Mouse (Mus musculus) kidney, adult 18-20 months (tissue): ENCODE measurements around the gene Mark3.

Source experiments
- DNase-seq: peaks from one replicate; pipeline ENCODE4 v3.0.0; 2021

Mark3 gene

GRCm38 (mm10) chr12:111562276-111562814 lies 12.0 kb upstream of the Mark3 start:
- no peak for DNase-seq

DNA sequence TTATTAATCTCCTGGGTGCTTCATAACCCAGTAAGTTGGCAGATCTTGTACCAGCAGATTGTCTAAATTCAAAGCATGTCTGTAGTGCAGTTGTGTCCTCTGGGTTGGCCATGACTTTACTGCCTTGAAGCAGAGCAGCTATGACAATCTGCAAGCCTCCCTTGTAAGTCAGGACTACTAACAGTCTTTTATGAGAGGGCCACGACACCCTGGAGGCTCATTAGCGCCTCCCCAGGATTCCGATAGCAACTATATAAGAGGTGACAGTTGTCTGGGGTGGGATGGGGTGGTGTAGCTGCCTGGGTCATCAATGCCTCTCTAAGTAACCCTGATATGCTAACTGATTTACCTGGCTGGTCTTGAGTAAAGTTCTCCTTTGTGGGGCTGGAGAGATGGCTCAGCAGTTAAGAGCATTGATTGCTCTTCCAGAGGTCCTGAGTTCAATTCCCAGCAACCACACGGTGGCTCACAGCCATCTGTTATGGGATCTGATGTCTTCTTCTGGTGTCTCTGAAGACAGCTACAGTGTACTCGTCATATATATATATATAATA lies 11.2 kb upstream of the Mark3 start:
- no peak for DNase-seq

- DNase-seq, result no peak
These were observed 9.0 kb upstream of the Mark3 start for GRCm38 (mm10) chr12:111565363-111565762.

GRCm38 (mm10) chr12:111568836-111569235 lies 5.5 kb upstream of the Mark3 start:
- peak; percentile 63 for DNase-seq

DNA sequence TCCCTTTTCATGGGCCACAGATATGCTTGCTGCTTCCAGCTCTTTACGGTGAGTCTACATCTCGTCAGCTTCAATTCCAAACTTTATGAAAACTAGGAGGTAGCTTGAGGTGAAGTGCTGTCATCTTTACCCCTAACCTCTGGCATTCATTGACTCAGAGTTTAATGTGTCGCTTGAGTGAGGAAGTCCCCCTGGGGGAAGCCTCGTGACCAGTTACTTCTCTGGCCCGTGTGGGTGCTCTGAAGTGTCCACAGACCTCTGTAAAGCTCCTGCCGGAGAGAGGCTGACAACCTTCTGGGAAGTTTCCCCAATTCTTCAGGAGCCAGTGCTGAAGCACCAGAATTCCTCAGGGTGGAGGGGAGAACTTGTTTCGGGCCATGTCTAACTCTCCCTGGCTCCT lies 1.9 kb upstream of the Mark3 start:
- peak; percentile 71 for DNase-seq

DNA sequence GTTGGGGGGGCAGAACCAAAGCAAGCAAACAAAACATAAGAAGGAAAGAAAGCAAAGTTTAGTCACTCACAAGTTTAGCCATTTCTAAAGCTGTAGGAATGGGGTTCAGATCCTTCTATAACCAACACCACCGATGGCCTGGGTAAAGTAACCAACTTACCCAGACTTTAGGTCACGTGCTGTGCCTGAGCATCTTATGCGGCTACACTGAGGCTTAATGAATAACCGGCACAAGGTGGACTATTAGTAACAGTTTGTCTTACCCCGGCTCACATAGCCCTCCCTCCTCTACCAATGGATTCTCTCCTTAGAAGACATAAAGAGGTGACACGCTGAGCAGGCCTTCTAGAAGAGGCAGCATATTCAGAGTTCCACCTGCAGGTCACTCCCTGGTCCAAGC lies 1.0 kb upstream of the Mark3 start:
- peak; percentile 70 for DNase-seq

- DNase-seq, result peak; percentile 66
These were observed 840 bp downstream of the Mark3 start for GRCm38 (mm10) chr12:111574887-111575838.

DNA sequence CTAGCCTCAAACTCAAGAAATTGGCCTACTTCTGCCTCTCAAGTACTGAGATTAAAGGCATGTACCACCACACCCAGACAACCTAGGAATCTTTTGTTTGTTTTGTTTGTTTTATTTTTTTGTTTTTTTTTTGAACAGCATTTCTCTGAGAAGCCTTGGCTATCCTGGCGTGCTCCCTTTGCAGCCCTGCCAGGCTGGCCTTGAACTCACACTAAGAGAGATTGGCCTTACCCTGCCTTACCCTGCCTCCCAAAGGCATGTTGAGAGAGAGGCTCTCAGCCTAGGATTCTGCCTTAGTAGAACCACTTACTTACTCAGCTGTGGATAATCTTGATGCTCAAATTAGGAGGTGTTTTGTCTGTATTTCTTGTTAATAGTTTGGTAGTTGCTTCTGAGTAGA lies 8.7 kb downstream of the Mark3 start:
- no peak for DNase-seq

DNA sequence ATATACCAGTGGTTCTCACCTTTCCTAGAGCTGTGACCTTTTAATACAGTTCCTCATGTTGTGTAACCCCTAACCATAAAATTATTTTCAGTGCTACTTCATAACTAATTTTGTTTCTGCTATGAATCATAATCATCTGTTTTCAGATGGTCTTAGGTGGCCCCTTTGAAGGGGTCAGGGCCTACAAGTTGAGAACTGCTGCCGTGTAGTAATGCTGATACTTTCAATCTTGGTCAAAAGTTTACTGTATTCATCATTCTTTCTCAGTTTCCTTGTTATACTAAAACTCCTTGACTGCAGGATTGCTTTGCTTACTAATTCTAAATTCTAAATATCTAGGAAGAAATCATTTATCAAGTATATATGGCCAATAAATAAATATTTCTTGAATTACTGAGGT lies 10.1 kb downstream of the Mark3 start:
- DNase-seq, result no peak

GRCm38 (mm10) chr12:111587252-111587651 lies 12.9 kb downstream of the Mark3 start:
- no peak for DNase-seq

- DNase-seq, result no peak
These were observed 18.2 kb downstream of the Mark3 start for GRCm38 (mm10) chr12:111592407-111593021.

- no peak for DNase-seq
These were observed 19.5 kb downstream of the Mark3 start for GRCm38 (mm10) chr12:111593775-111594174.

- DNase-seq, result no peak
These were observed 23.0 kb downstream of the Mark3 start for GRCm38 (mm10) chr12:111597310-111597709.

GRCm38 (mm10) chr12:111598902-111599301 lies 24.6 kb downstream of the Mark3 start:
- no peak for DNase-seq

GRCm38 (mm10) chr12:111599640-111600039 lies 25.3 kb downstream of the Mark3 start:
- no peak for DNase-seq

- DNase-seq, result no peak
These were observed 29.5 kb downstream of the Mark3 start for GRCm38 (mm10) chr12:111603871-111604270.

DNA sequence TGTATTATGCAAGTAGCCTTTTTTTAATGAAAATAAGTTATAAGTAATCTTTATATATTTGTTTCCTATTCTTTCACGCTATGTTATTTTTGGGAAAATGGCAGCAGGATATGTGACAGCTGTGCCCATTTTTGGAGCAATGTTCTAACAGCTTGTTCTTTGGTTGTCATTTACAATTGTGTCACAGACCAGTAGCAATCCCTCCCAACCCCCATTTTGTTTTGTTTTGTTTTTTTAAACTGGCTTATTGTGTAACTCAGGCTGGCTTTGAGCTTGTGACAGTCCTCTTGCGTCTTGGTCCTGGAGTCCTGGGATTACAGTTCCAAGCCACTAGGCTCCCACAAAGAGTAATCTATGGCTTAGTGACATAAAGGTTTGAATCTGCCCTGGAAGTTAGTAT lies 31.3 kb downstream of the Mark3 start:
- no peak for DNase-seq

- no peak for DNase-seq
These were observed 33.7 kb downstream of the Mark3 start for GRCm38 (mm10) chr12:111608015-111608414.

DNA sequence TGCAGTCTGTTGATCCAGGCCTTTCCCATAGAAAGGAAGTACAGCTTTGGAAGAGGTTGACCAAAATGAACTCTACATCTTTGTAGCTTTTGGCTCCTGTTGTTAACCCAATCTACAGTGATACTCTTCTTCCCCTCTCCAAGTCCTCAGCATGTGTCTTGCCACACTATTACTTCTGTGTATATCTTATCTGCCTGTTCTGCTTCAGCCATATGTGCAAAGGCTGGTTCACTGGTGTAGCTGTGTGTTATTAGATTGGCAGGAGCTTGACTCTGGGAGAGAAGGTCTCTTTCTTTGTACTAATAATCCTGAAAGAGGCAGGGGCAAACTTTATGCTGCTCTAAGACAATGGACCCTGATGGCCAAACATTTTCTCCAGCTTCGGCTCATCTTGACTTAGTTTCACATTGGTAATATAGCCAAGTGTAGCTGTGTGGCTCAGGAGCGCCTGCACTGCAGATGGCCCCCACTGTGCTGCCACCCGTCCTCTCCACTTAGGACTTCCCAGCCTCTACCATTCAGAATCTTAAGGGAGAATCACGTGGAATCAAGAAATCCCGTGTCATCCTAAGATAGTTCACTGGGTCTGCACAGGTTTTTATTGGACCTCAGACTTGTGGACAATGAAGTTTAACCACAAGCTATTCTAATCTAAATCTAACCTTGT lies 40.3 kb downstream of the Mark3 start:
- no peak for DNase-seq

DNA sequence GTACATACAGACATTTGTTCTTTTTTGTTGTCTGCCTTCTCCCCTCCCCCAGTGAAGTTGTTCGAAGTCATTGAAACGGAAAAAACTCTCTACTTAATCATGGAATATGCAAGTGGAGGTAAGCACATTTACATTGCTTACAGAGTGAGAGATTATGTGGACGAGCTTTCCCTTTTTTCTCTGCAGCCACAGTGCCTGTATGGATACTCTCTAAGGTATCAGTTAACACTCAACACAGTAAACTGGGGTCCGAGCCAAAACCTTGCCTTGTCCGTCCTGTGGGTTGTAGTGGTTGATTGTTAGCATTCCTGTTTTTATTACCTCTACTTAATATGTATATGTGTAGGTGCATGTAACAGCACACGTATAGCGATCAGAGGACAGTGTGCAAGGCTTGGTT lies 43.9 kb downstream of the Mark3 start:
- no peak for DNase-seq

DNA sequence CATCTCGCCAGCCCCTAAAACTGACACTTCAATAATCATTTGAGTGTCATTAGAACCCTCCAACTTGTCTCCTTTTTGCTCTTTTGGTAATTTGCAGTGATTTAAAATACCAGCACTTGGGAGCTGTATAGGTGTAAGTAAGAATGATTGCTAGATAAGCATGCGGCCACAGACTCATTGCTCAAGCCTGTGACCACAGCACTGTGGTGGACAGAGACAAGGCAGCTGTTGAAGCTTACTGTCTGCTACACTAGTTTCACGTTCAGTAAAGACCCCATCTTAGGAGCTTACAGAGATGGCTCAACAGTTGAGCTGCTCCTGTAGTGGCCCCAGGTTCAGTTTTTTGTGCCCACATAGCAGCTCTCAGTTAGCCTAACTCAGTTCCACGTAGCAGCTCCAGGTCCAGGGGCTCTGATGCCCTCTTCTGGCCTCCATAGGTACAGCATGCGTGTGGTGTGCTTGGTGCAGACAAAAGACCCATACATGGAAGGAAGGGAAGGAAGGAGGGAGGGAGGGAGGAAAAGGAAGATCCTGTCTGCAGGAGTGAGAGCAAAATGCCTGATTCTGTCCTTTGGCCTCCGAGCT lies 73.8 kb downstream of the Mark3 start:
- peak; percentile 72 for DNase-seq

GRCm38 (mm10) chr12:111652953-111653352 lies 78.6 kb downstream of the Mark3 start:
- DNase-seq, result no peak

DNA sequence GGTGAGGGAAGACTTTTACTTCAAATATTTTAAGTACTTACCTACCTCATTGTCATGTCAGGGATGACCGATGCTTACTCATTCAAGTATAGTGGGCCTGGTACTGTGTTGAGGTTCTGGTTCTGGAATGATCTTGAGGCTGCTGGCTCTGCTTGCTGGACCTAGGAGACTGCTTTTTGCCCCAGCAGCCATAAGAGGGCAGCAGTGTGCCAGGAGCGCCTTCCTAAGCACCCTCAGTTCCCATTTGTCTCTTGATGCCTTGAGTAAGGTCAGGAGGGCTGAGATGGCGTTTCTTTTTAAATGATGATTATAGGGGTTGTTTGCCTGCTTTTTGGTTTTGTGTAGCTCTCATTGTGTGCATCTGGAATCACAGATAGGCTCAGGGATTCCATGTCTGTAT lies 79.1 kb downstream of the Mark3 start:
- peak; percentile 80 for DNase-seq
